ENCODE assay signal across 28 mouse cellular contexts in genomic region chr13:63193423-63193822, GRCm38 (mm10).
DNase-seq lines count a peak whose midpoint lies in the region; ATAC-seq and TF ChIP-seq lines count a peak whose summit lies in the region.
"Had no signal": no experiment of that assay in that cellular context is flagged by ENCODE, and none has a peak within 500 bp of the region (broad histone marks: within the 10 kb centered on the region; RNA-seq: fewer than 3 reads in every experiment).

No protein-coding gene starts in this region.

- no peak overlapping the region for H3K4me3 ChIP-seq in midbrain, embryonic 11.5 days (ENCODE audit: low read depth, low read length)
- H3K4me3 ChIP-seq in midbrain, embryonic 13.5 days (replicated peaks): no peak overlapping the region
- H3K4me3 ChIP-seq in embryonic fibroblast, embryonic 13.5 days (ENCODE audit: insufficient read depth, low read length): no peak overlapping the region
- H3K4me3 ChIP-seq: erythroblast, embryonic 14.5 days; forebrain, embryonic 12.5 days; forebrain, embryonic 15.5 days; heart, adult 2 months; heart, embryonic 10.5 days; heart, embryonic 13.5 days had no signal

- H3K27ac ChIP-seq in midbrain, embryonic 11.5 days (ENCODE audit: low read depth, low read length): no peak overlapping the region
- H3K27ac ChIP-seq in midbrain, embryonic 13.5 days: no peak overlapping the region
- H3K27ac ChIP-seq in embryonic fibroblast, embryonic 13.5 days (ENCODE audit: insufficient read depth, low read length): peak overlapping the region; percentile 47; the same call in 1 of the 2 replicates
- H3K27ac ChIP-seq: forebrain, embryonic 12.5 days; forebrain, embryonic 15.5 days; heart, adult 2 months; heart, embryonic 10.5 days; heart, embryonic 13.5 days; hindbrain, embryonic 14.5 days; hindbrain, postnatal 0 days had no signal

- no peak overlapping the region for H3K4me2 ChIP-seq in midbrain, embryonic 11.5 days
- H3K4me2 ChIP-seq in midbrain, embryonic 13.5 days (replicated peaks): no peak overlapping the region
- H3K4me2 ChIP-seq: forebrain, embryonic 12.5 days; forebrain, embryonic 15.5 days; heart, embryonic 13.5 days; hindbrain, embryonic 14.5 days had no signal

- H3K9ac ChIP-seq in midbrain, embryonic 11.5 days (ENCODE audit: low read length): no peak overlapping the region
- no peak overlapping the region for H3K9ac ChIP-seq in midbrain, embryonic 13.5 days (replicated peaks)
- H3K9ac ChIP-seq: forebrain, embryonic 12.5 days; forebrain, embryonic 15.5 days; heart, embryonic 13.5 days; hindbrain, embryonic 14.5 days had no signal

- no peak for TF ChIP-seq CTCF in Patski (IDR thresholded peaks at IDR 0.05)
- TF ChIP-seq CTCF in embryonic fibroblast, embryonic 13.5 days (IDR thresholded peaks at IDR 0.05; ENCODE audit: borderline replicate concordance, insufficient read depth, low read length): no peak

- WGBS in midbrain, embryonic 11.5 days: 70% methylated on average over 3 of the region's 3 CpGs
- WGBS in midbrain, embryonic 13.5 days: 67% methylated on average over 3 of the region's 3 CpGs

- in situ Hi-C loops in Patski (cut with MboI; ENCODE audit: low pct_unique_long_range_greater_than_20kb): no loop called here

- no peaks in the 10 kb centered on the region for H3K4me1 ChIP-seq in midbrain, embryonic 11.5 days (ENCODE audit: control insufficient read depth, insufficient read depth, low read length)
- no peaks in the 10 kb centered on the region for H3K4me1 ChIP-seq in midbrain, embryonic 13.5 days (replicated peaks)
- H3K4me1 ChIP-seq in embryonic fibroblast, embryonic 13.5 days (ENCODE audit: control insufficient read depth, insufficient read depth, low read length): peaks cover 12% of the 10 kb centered on the region

- H3K27me3 ChIP-seq in midbrain, embryonic 11.5 days (ENCODE audit: control insufficient read depth, insufficient read depth, low read length): no peaks in the 10 kb centered on the region
- H3K27me3 ChIP-seq in midbrain, embryonic 13.5 days: no peaks in the 10 kb centered on the region
- H3K27me3 ChIP-seq in Patski: no peaks in the 10 kb centered on the region
- H3K27me3 ChIP-seq: CH12.LX; forebrain, embryonic 12.5 days; forebrain, embryonic 15.5 days; heart, embryonic 13.5 days had no signal

- no peaks in the 10 kb centered on the region for H3K36me3 ChIP-seq in midbrain, embryonic 11.5 days (ENCODE audit: control insufficient read depth, insufficient read depth, low read length)
- 0 out of 2 replicates have a peak, but pooled peaks cover 4% of the 10 kb centered on the region for H3K36me3 ChIP-seq in midbrain, embryonic 13.5 days
- H3K36me3 ChIP-seq: forebrain, embryonic 12.5 days; forebrain, embryonic 15.5 days; heart, embryonic 10.5 days had no signal

- DNase-seq in midbrain, embryonic 11.5 days (ENCODE audit: low spot score, missing footprints): peak; percentile 31
- no peak for DNase-seq in Patski (ENCODE audit: low read depth, low spot score)
- no peak for DNase-seq in thymus, postnatal 10 days (ENCODE audit: low spot score in 2 of 2)
- DNase-seq: adrenal gland, adult 2 months; adrenal gland, postnatal 14 days; cerebellum, adult 11 months; cerebellum, adult 2 months; cerebellum, adult 9-11 months; cerebellum, postnatal 25 days; gastrocnemius, postnatal 10 days; gastrocnemius, postnatal 36 days; heart, adult 2 months; heart, postnatal 14 days; heart, postnatal 4 days had no signal

- POLR2A ChIA-PET in Patski (lab: Charles Lee): interaction anchor here (0.9 kb wide), 1 partner anchor 75 kb away, joined by 3 read pairs; no protein-coding TSS in a partner anchor

- CTCF ChIA-PET in Patski (lab: Charles Lee): interaction anchor here (1.0 to 1.7 kb wide), 3 partner anchors 12 to 88 kb away, joined by 3 to 8 read pairs (median 3); no protein-coding TSS in a partner anchor

- no peaks in the 10 kb centered on the region for H3K9me3 ChIP-seq in midbrain, embryonic 11.5 days (ENCODE audit: control insufficient read depth, low read length)
- no peaks in the 10 kb centered on the region for H3K9me3 ChIP-seq in midbrain, embryonic 13.5 days
- H3K9me3 ChIP-seq: forebrain, embryonic 12.5 days; forebrain, embryonic 15.5 days; G1E; heart, embryonic 10.5 days; heart, embryonic 13.5 days had no signal

- no peak for ATAC-seq in midbrain, embryonic 11.5 days (ENCODE audit: low FRiP score)
- ATAC-seq in midbrain, embryonic 13.5 days: no peak
- ATAC-seq in Patski: peak; percentile 89
- ATAC-seq in megakaryocyte-erythroid progenitor cell, adult 5-6 weeks (replicated peaks; ENCODE audit: low FRiP score, low TSS enrichment, poor library complexity, severe bottlenecking): no peak
- ATAC-seq: forebrain, embryonic 15.5 days; hindbrain, postnatal 0 days; inflammation-experienced regulatory T-cells, adult 6 months; intestine, embryonic 16.5 days had no signal

- TF ChIP-seq POLR2A in embryonic fibroblast, embryonic 13.5 days (IDR thresholded peaks at IDR 0.05; ENCODE audit: low read depth, low read length): no peak
